Mouse (Mus musculus) megakaryocyte, embryonic 14.5 days (primary cell): ENCODE results near the gene 1700042G07Rik.

ENCODE experiments used
- FLI1 ChIP-seq: IDR thresholded peaks from 2 replicates; pipeline ENCODE4 v1.6.1; 2012; ENCODE audit warnings: low read length, inconsistent platforms, mixed read lengths
- GATA1 ChIP-seq: IDR thresholded peaks from 3 replicates; pipeline ENCODE4 v1.6.1; 2012; ENCODE audit warnings: mixed read lengths, low read length, inconsistent platforms, borderline replicate concordance

- TF ChIP-seq GATA1 (no peak), FLI1 (no peak)
These were observed 32.2 kb upstream of the 1700042G07Rik start for GRCm38 (mm10) chr4:116140801-116141574.
